Mouse (Mus musculus): ENCODE data around the gene 7420426K07Rik.

- TF ChIP-seq CTCF (IDR thresholded peaks at IDR 0.05; ENCODE audit: borderline replicate concordance, insufficient read depth, low read length) (no peak), POLR2A (IDR thresholded peaks at IDR 0.05; ENCODE audit: low read depth, low read length) (no peak)
Observed at GRCm38 (mm10) chr9:98901486-98901885, 1.4 kb upstream of the 7420426K07Rik start.
